Mouse (Mus musculus) liver, embryonic 11.5 days (tissue): ENCODE data around the gene Cryge. TPM values are rescaled to one million over a fixed set of nuclear protein-coding genes. Genes with fewer than 3 reads are reported as not detected.

Experiments
- ATAC-seq: fragments of 200-750 bp; cut with Nextera tagmentation; replicated peaks from 2 replicates; pipeline ENCODE4 v1.8.0; 2017; ENCODE audit warnings: moderate number of reproducible peaks, mild to moderate bottlenecking, moderate TSS enrichment, moderate library complexity; ENCODE audit not compliant: low FRiP score
- DNase-seq: peaks from one replicate; pipeline ENCODE4 v3.0.0-alpha.2; 2017; ENCODE audit warnings: low spot score
- H3K27ac ChIP-seq: fragments of 300-500 bp; sonication (generic); 2 replicates; pipeline ENCODE4 v1.5.1; 2014; ENCODE audit warnings: mild to moderate bottlenecking, low read depth, low read length, control low read depth
- H3K27me3 ChIP-seq: fragments of 300-500 bp; sonication (generic); replicated peaks from 2 replicates; pipeline ENCODE4 v1.6.1; 2014; ENCODE audit warnings: low read length, mixed read lengths; ENCODE audit not compliant: control insufficient read depth, insufficient read depth
- H3K36me3 ChIP-seq: fragments of 300-500 bp; sonication (generic); 2 replicates; pipeline ENCODE4 v1.6.1; 2014; ENCODE audit warnings: mild to moderate bottlenecking, low read length, moderate library complexity, mixed read lengths; ENCODE audit not compliant: control insufficient read depth, insufficient read depth
- H3K4me1 ChIP-seq: fragments of 300-500 bp; sonication (generic); replicated peaks from 2 replicates; pipeline ENCODE4 v1.6.1; 2014; ENCODE audit warnings: low read length, mixed read lengths; ENCODE audit not compliant: control insufficient read depth, insufficient read depth
- H3K4me2 ChIP-seq: fragments of 300-500 bp; sonication (generic); 2 replicates; pipeline ENCODE4 v1.6.1; 2014; ENCODE audit warnings: mild to moderate bottlenecking, control low read depth, moderate library complexity
- H3K4me3 ChIP-seq: fragments of 300-500 bp; sonication (generic); 2 replicates; pipeline ENCODE4 v1.5.1; 2014; ENCODE audit warnings: low read depth, low read length, control low read depth
- H3K9ac ChIP-seq: fragments of 300-500 bp; sonication (generic); 2 replicates; pipeline ENCODE4 v1.6.1; 2014; ENCODE audit warnings: low read depth, low read length, control low read depth
- H3K9me3 ChIP-seq: fragments of 300-500 bp; sonication (generic); 2 replicates; pipeline ENCODE4 v1.6.1; 2016; ENCODE audit warnings: low read length, inconsistent platforms, mixed read lengths; ENCODE audit not compliant: control insufficient read depth
- WGBS: fragments of 180-500 bp; shearing (Covaris S2); extraction: QIAGEN DNeasy Blood & Tissue Kit; methylation state at CpG from one replicate; pipeline ENCODE4 v1.1.7; 2014; 5-methylcytosine and 5-hydroxymethylcytosine counted together
- polyA plus RNA-seq: library from polyadenylated mRNA; unstranded; fragments of >200 nt; fragmentation: Nextera tagmentation; extraction: Ambion mirVana; gene quantifications from 2 replicates; pipeline ENCODE4 v1.2.1, GENCODE M21; 2014

The Cryge gene
- polyA plus RNA-seq, 1 experiment from 2014 or later: not detected

DNA sequence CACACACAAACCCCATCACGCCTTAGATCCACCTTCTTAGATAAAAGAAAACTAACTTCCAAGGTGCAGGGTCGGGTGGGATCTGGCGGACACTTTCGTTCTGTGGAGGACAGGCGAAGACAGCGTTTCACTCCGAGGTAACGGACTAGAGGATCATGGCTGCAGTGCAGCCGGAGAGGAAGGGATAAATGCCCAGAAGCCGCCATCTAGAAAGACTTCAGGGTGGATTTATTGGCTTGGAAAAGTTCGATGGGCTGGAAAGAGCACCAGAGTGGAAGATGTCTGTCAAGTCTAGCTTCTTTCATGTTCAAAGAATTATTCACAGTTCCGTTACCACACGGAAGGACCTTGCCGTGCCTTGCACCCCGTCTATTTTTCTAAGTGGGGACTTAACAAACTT, 13.3 kb upstream of the Cryge start:
- Histone ChIP-seq H3K27me3 (no peaks in the 10 kb centered on the region), H3K4me1 (no peaks in the 10 kb centered on the region), H3K4me3 (no peak overlapping the region), H3K4me2 (no peak overlapping the region), H3K27ac (no peak overlapping the region), H3K9ac (no peak overlapping the region), H3K36me3 (no peaks in the 10 kb centered on the region), H3K9me3 (no peaks in the 10 kb centered on the region)
- no peak for DNase-seq
- ATAC-seq: no peak
- WGBS: 89% methylated on average over 15 of the region's 15 CpGs

- Histone ChIP-seq H3K9ac (no peak within 1 kb of the TSS), H3K27ac (no peak within 1 kb of the TSS), H3K27me3 (no peaks in the 10 kb centered on the region), H3K36me3 (no peaks in the 10 kb centered on the region), H3K4me1 (no peaks in the 10 kb centered on the region), H3K4me3 (no peak within 1 kb of the TSS), H3K4me2 (no peak within 1 kb of the TSS), H3K9me3 (no peaks in the 10 kb centered on the region)
- DNase-seq (no peak), ATAC-seq (no peak)
- WGBS: 87% methylated on average over 8 of the region's 8 CpGs
Measured at GRCm38 (mm10) chr1:65063352-65063751, 12.4 kb upstream of the Cryge start, which contains the start of gene Crygd. TSS of gene Crygd (minus strand) at chr1:65063452.

DNA sequence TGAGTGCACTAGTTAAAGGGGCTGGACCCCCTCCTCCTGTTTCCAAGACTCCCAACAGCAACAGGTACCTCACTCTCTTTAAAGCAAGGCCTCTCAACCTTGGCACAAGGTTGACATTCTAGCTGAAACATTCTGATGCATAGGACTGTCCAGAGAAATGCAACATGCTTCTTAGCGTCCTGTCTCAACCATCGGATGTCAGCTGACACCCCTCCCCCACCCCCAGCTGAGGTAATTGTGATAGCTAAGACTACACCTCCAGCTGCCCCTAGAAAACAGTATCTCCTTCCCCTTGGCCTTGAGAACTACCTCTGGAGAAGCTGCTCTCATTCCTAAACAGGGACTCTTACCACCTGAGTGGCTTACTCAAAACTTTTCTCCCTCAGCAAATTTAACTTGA, 1.2 kb upstream of the Cryge start:
- 30% methylated on average over 2 of the region's 2 CpGs for WGBS
- Histone ChIP-seq H3K27me3 (no peaks in the 10 kb centered on the region), H3K4me2 (no peak overlapping the region), H3K9me3 (no peaks in the 10 kb centered on the region), H3K4me1 (no peaks in the 10 kb centered on the region), H3K4me3 (no peak overlapping the region), H3K27ac (no peak overlapping the region), H3K9ac (no peak overlapping the region), H3K36me3 (no peaks in the 10 kb centered on the region)
- ATAC-seq (no peak), DNase-seq (no peak)

- no peak for DNase-seq
- Histone ChIP-seq H3K27ac (no peak overlapping the region), H3K4me1 (no peaks in the 10 kb centered on the region), H3K4me3 (no peak overlapping the region), H3K9ac (no peak overlapping the region), H3K36me3 (no peaks in the 10 kb centered on the region), H3K4me2 (no peak overlapping the region), H3K9me3 (no peaks in the 10 kb centered on the region), H3K27me3 (no peaks in the 10 kb centered on the region)
- no peak for ATAC-seq
- WGBS: 71% methylated on average over 7 of the region's 7 CpGs
Measured at GRCm38 (mm10) chr1:65051696-65052095, 747 bp upstream of the Cryge start.

DNA sequence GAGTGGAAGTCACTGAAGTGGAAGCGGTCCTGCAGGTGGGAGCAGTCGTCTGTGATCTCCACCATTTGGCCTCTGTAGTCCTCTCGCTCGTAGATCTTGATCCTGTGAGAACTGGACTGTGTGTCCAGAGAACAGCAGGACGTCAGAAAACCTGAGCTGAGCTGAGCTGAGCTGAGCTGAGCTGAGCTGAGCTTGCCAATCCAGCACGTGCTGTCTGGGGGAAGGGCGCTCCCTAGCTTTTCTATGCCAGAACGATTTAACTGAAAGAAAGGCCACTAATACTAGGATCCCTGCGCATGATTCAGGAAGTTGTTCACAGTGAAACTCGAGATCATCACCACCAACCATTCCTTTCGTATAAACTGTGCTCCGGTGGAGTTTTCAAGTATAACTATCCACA, 2.2 kb downstream of the Cryge start:
- Histone ChIP-seq H3K9ac (no peak overlapping the region), H3K36me3 (no peaks in the 10 kb centered on the region), H3K27ac (no peak overlapping the region), H3K4me2 (no peak overlapping the region), H3K9me3 (no peaks in the 10 kb centered on the region), H3K4me1 (no peaks in the 10 kb centered on the region), H3K4me3 (no peak overlapping the region), H3K27me3 (no peaks in the 10 kb centered on the region)
- ATAC-seq: no peak
- DNase-seq: no peak
- 70% methylated on average over 12 of the region's 12 CpGs for WGBS

- 29% methylated on average over 8 of the region's 8 CpGs for WGBS
- no peak for ATAC-seq
- Histone ChIP-seq H3K36me3 (no peaks in the 10 kb centered on the region), H3K4me3 (no peak overlapping the region), H3K4me1 (no peaks in the 10 kb centered on the region), H3K27ac (no peak overlapping the region), H3K27me3 (no peaks in the 10 kb centered on the region), H3K4me2 (no peak overlapping the region), H3K9me3 (no peaks in the 10 kb centered on the region), H3K9ac (no peak overlapping the region)
- no peak for DNase-seq
Measured at GRCm38 (mm10) chr1:65046401-65047109, 4.4 kb downstream of the Cryge start.

- Histone ChIP-seq H3K4me2 (no peak overlapping the region), H3K4me3 (no peak overlapping the region), H3K9ac (no peak overlapping the region), H3K4me1 (no peaks in the 10 kb centered on the region), H3K27ac (no peak overlapping the region), H3K36me3 (no peaks in the 10 kb centered on the region), H3K27me3 (no peaks in the 10 kb centered on the region), H3K9me3 (no peaks in the 10 kb centered on the region)
- WGBS: 68% methylated on average over 2 of the region's 2 CpGs
- DNase-seq: no peak
- ATAC-seq: no peak
Measured at GRCm38 (mm10) chr1:65043433-65043832, 7.5 kb downstream of the Cryge start.

GRCm38 (mm10) chr1:65041837-65042236, 9.1 kb downstream of the Cryge start:
- DNase-seq: no peak
- Histone ChIP-seq H3K9me3 (no peaks in the 10 kb centered on the region), H3K36me3 (no peaks in the 10 kb centered on the region), H3K4me2 (no peak overlapping the region), H3K27ac (no peak overlapping the region), H3K4me1 (no peaks in the 10 kb centered on the region), H3K4me3 (no peak overlapping the region), H3K9ac (no peak overlapping the region), H3K27me3 (no peaks in the 10 kb centered on the region)
- no peak for ATAC-seq
- WGBS: 83% methylated on average over 3 of the region's 3 CpGs

DNA sequence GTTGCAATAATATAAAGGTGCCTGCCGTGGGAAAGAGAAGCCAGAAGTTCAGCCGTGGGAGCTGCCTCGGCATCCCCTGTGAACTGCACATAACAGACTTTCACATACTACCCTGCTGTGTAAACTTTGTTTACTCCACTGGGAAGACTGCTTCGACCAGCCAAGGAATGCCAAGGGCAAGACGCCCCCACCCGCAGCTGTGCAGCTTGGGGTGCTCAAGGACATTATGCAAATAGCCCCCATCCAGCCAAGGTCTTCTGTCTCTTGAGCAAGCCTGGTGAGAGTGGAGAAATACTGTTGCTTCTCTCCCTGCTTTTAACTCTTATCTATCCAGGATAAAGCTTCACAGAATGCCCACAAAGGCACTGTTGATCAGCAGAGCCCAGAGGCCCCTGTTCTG, 10.1 kb downstream of the Cryge start:
- WGBS: 66% methylated on average over 6 of the region's 6 CpGs

More for the DNA sequence above, 10.1 kb downstream of the Cryge start:
- Histone ChIP-seq H3K4me1 (no peaks in the 10 kb centered on the region), H3K9me3 (no peaks in the 10 kb centered on the region), H3K4me3 (no peak overlapping the region), H3K27ac (no peak overlapping the region), H3K27me3 (no peaks in the 10 kb centered on the region), H3K9ac (no peak overlapping the region), H3K36me3 (no peaks in the 10 kb centered on the region), H3K4me2 (no peak overlapping the region)
- DNase-seq: no peak
- ATAC-seq: no peak
